Mouse (Mus musculus) layer of hippocampus, postnatal 25 days (tissue): ENCODE results near the gene Tmem170b. TPM values are rescaled to one million over a fixed set of nuclear protein-coding genes. Genes with fewer than 3 reads are reported as not detected.

Source experiments
- total RNA-seq, 2 experiments: library from RNA; stranded (reverse); gene quantifications; 2 replicates each; pipeline ENCODE4 v1.2.3; 2021

Tmem170b gene
- total RNA-seq, 2 experiments from 2014 or later: 86.6 to 89.5 TPM

Other genes starting within 250 kb of the Tmem170b start
- gene Nedd9, start 118.5 kb upstream of the Tmem170b start, total RNA-seq: 10 to 100 TPM; 13.4 to 14.8 TPM
- gene Adtrp, start 241.8 kb downstream of the Tmem170b start, total RNA-seq: under 1 TPM in 1 of 2 experiments, not detected in 1; 0.52 TPM